Mouse (Mus musculus) left cerebral cortex, adult 11 months (tissue): ENCODE results near the gene Best2.

ENCODE experiments used
- DNase-seq: peaks from one replicate; pipeline ENCODE4 v3.0.0; 2022; ENCODE audit warnings: low spot score

Gene Best2

GRCm38 (mm10) chr8:84981644-84982498, 32.5 kb downstream of the Best2 start:
- no peak for DNase-seq

- DNase-seq, result no peak
These were observed 33.5 kb downstream of the Best2 start for GRCm38 (mm10) chr8:84980622-84981358.

GRCm38 (mm10) chr8:84979599-84980421, 34.5 kb downstream of the Best2 start:
- DNase-seq, result peak; percentile 89

- DNase-seq, result peak; percentile 93
These were observed 35.9 kb downstream of the Best2 start, which contains the start of gene Junb for GRCm38 (mm10) chr8:84978248-84978940. Gene Junb (minus strand): TSS chr8:84978718.

GRCm38 (mm10) chr8:84977435-84978247, 36.7 kb downstream of the Best2 start:
- no peak for DNase-seq

- DNase-seq, result no peak
These were observed 37.4 kb downstream of the Best2 start for GRCm38 (mm10) chr8:84976763-84977434.

- peak; percentile 93 for DNase-seq
These were observed 38.1 kb downstream of the Best2 start for GRCm38 (mm10) chr8:84976031-84976762.

GRCm38 (mm10) chr8:84975434-84975833, 38.9 kb downstream of the Best2 start:
- DNase-seq, result no peak

GRCm38 (mm10) chr8:84974543-84975142, 39.7 kb downstream of the Best2 start:
- DNase-seq, result no peak

- DNase-seq, result no peak
These were observed 40.4 kb downstream of the Best2 start for GRCm38 (mm10) chr8:84973803-84974542.

GRCm38 (mm10) chr8:84973079-84973478, 41.3 kb downstream of the Best2 start:
- DNase-seq, result no peak

GRCm38 (mm10) chr8:84970913-84971312, 43.4 kb downstream of the Best2 start:
- no peak for DNase-seq

- no peak for DNase-seq
These were observed 44.1 kb downstream of the Best2 start for GRCm38 (mm10) chr8:84970135-84970790.

- DNase-seq, result no peak
These were observed 44.8 kb downstream of the Best2 start, which contains the start of the genes Gm49661, Prdx2 and Rnaseh2a for GRCm38 (mm10) chr8:84969241-84970134. Gene Gm49661 (minus strand): TSS chr8:84969433. Gene Prdx2 (plus strand): TSS chr8:84969587. Gene Rnaseh2a (minus strand): TSS chr8:84969767.

- no peak for DNase-seq
These were observed 45.7 kb downstream of the Best2 start for GRCm38 (mm10) chr8:84968650-84969049.

GRCm38 (mm10) chr8:84967532-84968304, 46.6 kb downstream of the Best2 start:
- no peak for DNase-seq
